Mouse (Mus musculus): ENCODE results near the gene AB124611.
"Not testable (repeated sequence)": the region's sequence is repeated elsewhere in the genome, so short reads cannot be mapped to it uniquely, and the experiment has no call there.

Gene AB124611

GRCm38 (mm10) chr9:21518690-21519089, 7.3 kb upstream of the AB124611 start:
- in situ Hi-C loops (cut with MboI, MseI) = not testable (repeated sequence)

DNA sequence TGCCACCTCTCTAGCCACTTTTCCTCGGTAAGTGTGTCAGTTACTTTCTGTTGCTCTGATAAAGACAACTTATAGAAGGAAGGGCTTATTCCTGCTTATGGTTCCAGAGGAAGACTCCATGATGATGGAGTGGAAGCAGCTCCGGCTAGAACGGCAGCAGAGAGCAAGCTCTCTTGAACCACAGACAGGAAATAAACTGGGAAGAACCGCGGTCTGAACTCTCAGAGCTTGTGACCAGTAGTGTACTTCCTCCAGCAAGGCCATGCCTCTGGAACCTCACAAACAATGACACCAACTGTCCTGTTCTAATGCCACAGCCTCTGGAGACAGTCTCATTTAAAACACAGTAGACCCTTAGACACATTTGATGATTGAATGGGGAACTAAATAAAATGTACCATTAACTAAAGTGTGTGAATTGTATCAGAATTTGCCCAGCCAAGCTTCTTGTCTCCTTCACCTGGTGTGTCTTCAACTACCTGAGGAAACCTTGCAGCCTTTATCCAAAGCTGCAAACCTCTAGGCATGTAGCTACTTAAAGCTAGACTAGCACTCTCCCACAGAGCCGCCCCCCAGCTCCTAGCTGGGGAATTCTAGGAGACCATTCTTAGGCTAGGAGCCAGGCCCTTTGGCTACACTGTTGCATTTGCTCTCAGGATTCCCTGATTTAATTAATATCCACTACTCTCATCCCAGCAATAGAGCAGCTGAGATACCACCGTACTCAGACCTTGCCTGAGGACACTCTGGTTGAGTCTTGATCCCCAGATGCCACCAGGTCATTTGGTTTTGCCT, 637 bp upstream of the AB124611 start:
- in situ Hi-C loops (cut with MboI, MseI) = no loop called here

GRCm38 (mm10) chr9:21526634-21526944, 613 bp downstream of the AB124611 start:
- in situ Hi-C loops (cut with MboI, MseI) = no loop called here

GRCm38 (mm10) chr9:21527100-21527801, 1.3 kb downstream of the AB124611 start:
- in situ Hi-C loops (cut with MboI, MseI) = no loop called here

GRCm38 (mm10) chr9:21527917-21528324, 1.9 kb downstream of the AB124611 start:
- in situ Hi-C loops (cut with MboI, MseI) = no loop called here

GRCm38 (mm10) chr9:21536501-21536900, 10.5 kb downstream of the AB124611 start:
- in situ Hi-C loops (cut with MboI, MseI) = no loop called here

- in situ Hi-C loops (cut with MboI, MseI) = no loop called here
Measured at GRCm38 (mm10) chr9:21537009-21537408, 11.0 kb downstream of the AB124611 start.

- in situ Hi-C loops (cut with MboI, MseI) = no loop called here
Measured at GRCm38 (mm10) chr9:21539981-21540753, 14.2 kb downstream of the AB124611 start.

DNA sequence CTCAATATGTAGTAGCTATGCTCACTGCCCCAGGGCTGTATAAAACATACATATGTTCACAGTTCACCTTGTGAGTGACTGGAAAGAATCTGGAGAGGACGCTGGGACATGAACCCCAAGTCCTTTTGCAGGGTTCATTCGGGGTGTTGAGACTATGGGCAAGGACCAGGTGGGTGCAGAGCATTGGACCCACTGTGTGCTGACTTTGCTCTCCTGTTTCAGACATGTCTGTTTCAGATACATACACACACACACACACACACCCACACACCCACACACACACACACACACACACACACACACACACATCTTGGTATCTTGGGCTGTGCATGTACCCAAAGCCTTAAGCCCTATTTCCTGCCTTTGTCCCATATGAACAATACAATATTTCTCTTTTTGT, 16.0 kb downstream of the AB124611 start:
- in situ Hi-C loops (cut with MboI, MseI) = not testable (repeated sequence)

DNA sequence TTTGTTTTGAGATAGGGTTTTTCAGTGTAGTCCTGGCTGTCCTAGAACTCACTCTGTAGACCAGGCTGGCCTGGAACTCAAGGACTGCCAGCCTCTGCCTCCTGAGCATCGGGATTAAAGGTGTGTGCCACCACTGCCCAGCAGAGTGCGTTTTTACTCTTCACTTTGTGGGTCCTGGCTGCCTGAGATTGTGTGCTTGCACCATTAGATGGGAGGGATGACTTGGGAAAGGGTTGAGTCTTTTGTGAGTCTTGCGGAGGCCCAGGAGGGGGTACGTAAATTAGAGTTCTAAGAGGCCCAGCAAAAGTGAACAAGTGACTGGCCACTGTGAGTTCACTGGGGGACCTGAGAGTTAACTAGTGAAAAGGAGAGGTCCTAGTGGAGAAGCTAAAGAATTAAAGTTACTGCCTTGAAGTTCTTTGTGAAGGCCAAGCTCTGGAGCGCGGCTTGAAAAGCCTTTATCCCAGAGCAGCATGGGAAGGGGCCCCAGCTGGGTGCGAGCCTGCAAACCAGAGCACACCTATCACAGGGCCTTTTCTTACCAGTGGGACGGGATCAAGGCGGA, 19.5 kb downstream of the AB124611 start:
- in situ Hi-C loops (cut with MboI, MseI) = no loop called here

GRCm38 (mm10) chr9:21545916-21546788, 20.2 kb downstream of the AB124611 start:
- in situ Hi-C loops (cut with MboI, MseI) = no loop called here

GRCm38 (mm10) chr9:21546789-21547074, 20.8 kb downstream of the AB124611 start, which contains the start of gene Carm1:
Gene Carm1 (plus strand): TSS chr9:21546894.
- in situ Hi-C loops (cut with MboI, MseI) = no loop called here

- in situ Hi-C loops (cut with MboI, MseI) = no loop called here
Measured at GRCm38 (mm10) chr9:21547075-21547941, 21.3 kb downstream of the AB124611 start.

DNA sequence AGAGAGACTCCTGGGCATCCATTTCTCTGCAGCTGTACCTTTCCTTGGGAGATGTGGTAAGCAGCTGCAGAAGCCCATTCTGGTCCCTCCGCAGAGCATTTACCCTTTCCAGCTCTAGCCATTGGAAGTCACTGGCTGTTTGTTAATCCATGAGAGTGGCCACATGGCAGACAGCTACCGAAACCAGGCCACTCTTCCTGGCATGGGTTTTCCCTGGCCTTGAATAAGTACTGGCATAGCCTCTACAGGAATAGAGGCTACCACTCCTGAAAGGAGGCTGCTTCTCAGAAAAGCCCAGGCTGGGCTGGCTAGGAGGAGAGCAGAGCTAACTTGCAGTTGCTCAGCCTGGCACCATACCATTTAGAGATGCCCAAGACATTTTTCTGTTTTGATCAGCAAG, 25.1 kb downstream of the AB124611 start:
- in situ Hi-C loops (cut with MboI, MseI) = no loop called here

DNA sequence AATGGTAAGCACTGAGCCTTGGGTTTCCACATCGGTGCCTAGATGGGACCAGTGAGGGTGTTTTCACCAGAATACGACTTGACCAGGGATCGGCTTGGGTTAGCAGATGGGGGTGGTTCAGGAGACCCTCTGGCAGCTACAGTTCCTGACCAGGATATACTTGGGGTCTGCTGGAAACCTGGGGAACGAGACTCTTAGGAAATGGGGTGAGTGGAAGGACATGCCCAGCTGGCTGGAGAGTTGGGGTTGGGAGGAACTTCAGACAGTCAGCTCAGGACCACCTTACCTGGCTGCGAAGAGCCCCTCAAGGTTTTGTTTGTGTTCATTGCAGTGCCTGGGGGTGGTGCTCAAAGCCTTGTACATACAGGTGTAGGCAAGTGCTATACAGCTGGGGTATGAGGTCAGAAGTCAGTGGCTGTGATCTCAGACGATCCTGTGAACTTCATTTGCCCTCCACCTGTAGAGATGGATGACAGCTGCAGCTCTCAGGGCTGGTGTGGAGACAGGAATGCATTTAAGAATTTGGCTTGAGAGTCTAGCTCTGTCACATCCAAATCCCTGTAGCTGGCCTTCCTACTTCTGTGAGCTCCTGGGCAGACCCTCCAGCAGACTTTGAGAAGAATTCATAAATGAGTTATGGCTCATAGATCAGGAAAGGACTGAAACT, 27.8 kb downstream of the AB124611 start:
- in situ Hi-C loops (cut with MboI, MseI) = no loop called here

DNA sequence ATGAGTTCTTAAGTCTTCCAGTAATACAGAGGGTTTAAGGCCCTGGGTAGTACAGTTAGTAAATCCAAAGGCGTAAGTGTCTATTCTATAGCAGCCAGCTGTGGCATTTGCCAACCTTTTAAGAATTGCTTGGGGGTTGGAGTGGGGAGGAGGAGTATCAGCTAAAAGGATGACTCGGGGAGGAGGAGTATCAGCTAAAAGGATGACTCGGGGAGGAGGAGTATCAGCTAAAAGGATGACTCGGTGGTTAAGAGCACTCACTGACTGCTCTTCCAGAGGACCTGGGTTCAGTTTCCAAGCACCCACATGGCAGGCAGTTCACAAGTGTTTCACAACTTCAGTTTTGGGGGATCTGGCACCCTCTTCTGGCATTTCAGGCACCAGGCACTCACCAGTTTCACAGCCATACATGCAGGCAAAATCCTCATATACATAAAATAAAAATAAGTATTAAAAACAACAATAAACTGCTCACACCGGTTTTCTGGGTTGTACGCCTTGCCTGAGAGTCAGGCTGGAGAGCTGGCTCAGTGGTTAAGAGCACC, 29.3 kb downstream of the AB124611 start:
- in situ Hi-C loops (cut with MboI, MseI) = no loop called here

GRCm38 (mm10) chr9:21556996-21557395, 31.0 kb downstream of the AB124611 start:
- in situ Hi-C loops (cut with MboI, MseI) = no loop called here

GRCm38 (mm10) chr9:21557556-21557955, 31.6 kb downstream of the AB124611 start:
- in situ Hi-C loops (cut with MboI, MseI) = no loop called here

- in situ Hi-C loops (cut with MboI, MseI) = no loop called here
Measured at GRCm38 (mm10) chr9:21558366-21558765, 32.4 kb downstream of the AB124611 start.
